ENCODE assay signal across 8 mouse cellular contexts in the genomic region with DNA sequence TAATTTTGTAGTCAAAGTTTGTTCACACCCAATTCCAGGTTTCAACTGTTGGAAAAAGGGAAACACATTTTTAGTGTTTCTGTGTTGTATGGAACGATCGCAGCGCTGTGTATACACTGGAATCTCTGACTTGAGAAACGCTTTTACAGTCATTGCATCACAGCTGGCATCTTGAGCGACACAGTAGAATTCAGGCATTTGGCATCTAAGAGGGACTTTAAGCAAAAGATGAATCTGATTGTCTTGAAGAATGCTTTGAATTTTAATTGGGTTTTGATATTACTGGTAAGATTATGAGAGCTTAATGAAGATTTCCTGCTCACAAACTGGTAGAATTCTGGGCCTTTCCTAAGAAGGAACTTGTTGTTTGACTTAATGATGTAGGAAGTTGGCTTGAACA. TPM values are rescaled to one million over a fixed set of nuclear protein-coding genes. Genes with fewer than 3 reads are reported as not detected.
A peak's percentile ranks its signal among the peaks of the same experiment; 100 is the strongest.
DNase-seq lines count a peak whose midpoint lies in the region; ATAC-seq and TF ChIP-seq lines count a peak whose summit lies in the region.

No protein-coding gene starts in this region.

- H3K79me2 ChIP-seq in heart, adult 2 months (replicated peaks; ENCODE audit: control insufficient read depth, insufficient read depth, low read length) = peaks cover 4% of the 10 kb centered on the region

- 11% methylated on average over 5 of the region's 5 CpGs for WGBS in heart, adult 2 months
- WGBS in hindbrain, embryonic 16.5 days = 24% methylated on average over 5 of the region's 5 CpGs
- 50% methylated on average over 5 of the region's 5 CpGs for WGBS in midbrain, embryonic 11.5 days

- no peak for TF ChIP-seq CTCF in heart, adult 2 months (IDR thresholded peaks at IDR 0.05)
- TF ChIP-seq CTCF in bone marrow macrophage, adult 2 months (IDR thresholded peaks at IDR 0.05; ENCODE audit: low read depth, low read length) = no peak

- H3K4me3 ChIP-seq in heart, adult 2 months = no peak overlapping the region; the same call in 1 of the 2 replicates
- peak overlapping the region; percentile 98 for H3K4me3 ChIP-seq in bone marrow macrophage, adult 2 months (ENCODE audit: insufficient read depth, low read length)
- peak overlapping the region; percentile 66 for H3K4me3 ChIP-seq in hindbrain, embryonic 16.5 days (ENCODE audit: low read length)
- H3K4me3 ChIP-seq in midbrain, embryonic 11.5 days (ENCODE audit: low read depth, low read length) = peak overlapping the region; percentile 43

- H3K4me1 ChIP-seq in heart, adult 2 months (ENCODE audit: control insufficient read depth, insufficient read depth, low read length) = peaks cover 10% of the 10 kb centered on the region
- H3K4me1 ChIP-seq in bone marrow macrophage, adult 2 months (ENCODE audit: control insufficient read depth, insufficient read depth, low read length) = peaks cover 13% of the 10 kb centered on the region
- H3K4me1 ChIP-seq in hindbrain, embryonic 16.5 days (ENCODE audit: control insufficient read depth, insufficient read depth, low read depth, low read length) = peaks cover 15% of the 10 kb centered on the region
- H3K4me1 ChIP-seq in midbrain, embryonic 11.5 days (ENCODE audit: control insufficient read depth, insufficient read depth, low read length) = peaks cover 8% of the 10 kb centered on the region

- H3K9ac ChIP-seq in heart, adult 2 months (ENCODE audit: low read depth, low read length) = no peak overlapping the region
- H3K9ac ChIP-seq in hindbrain, embryonic 16.5 days (ENCODE audit: low read depth, low read length) = peak overlapping the region; percentile 81; the same call in 1 of the 2 replicates
- H3K9ac ChIP-seq in midbrain, embryonic 11.5 days (ENCODE audit: low read length) = peak overlapping the region; percentile 61; the same call in 1 of the 2 replicates

- no peak for DNase-seq in heart, adult 2 months
- no peak for DNase-seq in heart, postnatal 4 days
- no peak for DNase-seq in midbrain, embryonic 11.5 days (ENCODE audit: low spot score, missing footprints)
- no peak for DNase-seq in right cerebral cortex, postnatal 4 days
- no peak for DNase-seq in embryo, embryonic 9.5 days (ENCODE audit: extremely low spot score)
- no peak for DNase-seq in kidney, adult 18-20 months

- no peak for TF ChIP-seq EP300 in heart, adult 2 months (IDR thresholded peaks at IDR 0.05; ENCODE audit: insufficient read depth, low read depth, low read length)

- no peak for ATAC-seq in hindbrain, embryonic 16.5 days
- ATAC-seq in midbrain, embryonic 11.5 days (ENCODE audit: low FRiP score) = no peak

- no peak for TF ChIP-seq POLR2A in heart, adult 2 months (IDR thresholded peaks at IDR 0.05; ENCODE audit: insufficient read depth, low read depth, low read length)
- no peak for TF ChIP-seq POLR2A in bone marrow macrophage, adult 2 months (IDR thresholded peaks at IDR 0.05; ENCODE audit: borderline replicate concordance, low read depth, low read length)

- H3K9me3 ChIP-seq in hindbrain, embryonic 16.5 days (ENCODE audit: control insufficient read depth, low read length) = no peaks in the 10 kb centered on the region
- no peaks in the 10 kb centered on the region for H3K9me3 ChIP-seq in midbrain, embryonic 11.5 days (ENCODE audit: control insufficient read depth, low read length)

- peak overlapping the region; percentile 5; the same call in 1 of the 2 replicates for H3K27ac ChIP-seq in heart, adult 2 months
- H3K27ac ChIP-seq in bone marrow macrophage, adult 2 months (ENCODE audit: insufficient read depth, low read depth, low read length) = peak overlapping the region; percentile 81
- no peak overlapping the region for H3K27ac ChIP-seq in hindbrain, embryonic 16.5 days (ENCODE audit: low read depth, low read length)
- no peak overlapping the region for H3K27ac ChIP-seq in midbrain, embryonic 11.5 days (ENCODE audit: low read depth, low read length)

- H3K27me3 ChIP-seq in heart, adult 2 months (ENCODE audit: control insufficient read depth, insufficient read depth, low read length) = no peaks in the 10 kb centered on the region
- no peaks in the 10 kb centered on the region for H3K27me3 ChIP-seq in hindbrain, embryonic 16.5 days (replicated peaks; ENCODE audit: control insufficient read depth, insufficient read depth, low read length)
- H3K27me3 ChIP-seq in midbrain, embryonic 11.5 days (ENCODE audit: control insufficient read depth, insufficient read depth, low read length) = no peaks in the 10 kb centered on the region

- peak overlapping the region; percentile 71 for H3K4me2 ChIP-seq in hindbrain, embryonic 16.5 days (ENCODE audit: low read length)
- peak overlapping the region; percentile 56 for H3K4me2 ChIP-seq in midbrain, embryonic 11.5 days

- H3K36me3 ChIP-seq in heart, adult 2 months (ENCODE audit: control insufficient read depth, insufficient read depth, low read length) = peaks cover 24% of the 10 kb centered on the region
- no peaks in the 10 kb centered on the region for H3K36me3 ChIP-seq in hindbrain, embryonic 16.5 days (ENCODE audit: control insufficient read depth, insufficient read depth, low read length)
- H3K36me3 ChIP-seq in midbrain, embryonic 11.5 days (ENCODE audit: control insufficient read depth, insufficient read depth, low read length) = no peaks in the 10 kb centered on the region

- intact Hi-C loops in heart, adult 2 months (cut with DNase I) = no loop called here

RNA-seq across cellular contexts. Expression of a gene that starts 1.3 kb away (rescaled TPM):
- total RNA-seq in heart, adult 2 months (2021) = 100 to 1,000 TPM; 148 to 149 TPM
- polyA plus RNA-seq in heart, adult 2 months (2012; rRNA removed) = 38.9 and 85.4 TPM in 2 replicates
- 100 to 1,000 TPM; 119 to 135 TPM for total RNA-seq in heart, postnatal 4 days (2021)
- 102 and 122 TPM in 2 replicates for polyA plus RNA-seq in bone marrow macrophage, adult 2 months (2012; ENCODE audit: insufficient read depth, insufficient read length, missing spikeins)
- polyA plus RNA-seq in hindbrain, embryonic 16.5 days (2015; fragmentation: Nextera tagmentation; extraction: Ambion mirVana) = 12.7 and 17.4 TPM in 2 replicates
- polyA plus RNA-seq in midbrain, embryonic 11.5 days (2014; fragmentation: Nextera tagmentation; extraction: Ambion mirVana) = 102 and 126 TPM in 2 replicates

Comparison
In these comparisons a context has a peak if more than half of its experiments do, and no peak if none do; other contexts are left out.
1. H3K27ac ChIP-seq: peak in heart, adult 2 months (single experiment) and bone marrow macrophage, adult 2 months (single experiment); none in hindbrain, embryonic 16.5 days (single experiment) and midbrain, embryonic 11.5 days (single experiment).